Mouse (Mus musculus): ENCODE results near the gene Adam10. TPM values are rescaled to one million over a fixed set of nuclear protein-coding genes. Genes with fewer than 3 reads are reported as not detected.

Gene Adam10
- polyA plus RNA-seq, 1 experiment from 2014 or later: 53.4 TPM

- Histone ChIP-seq H3K4me2 (ENCODE audit: low read depth, low read length) (no peak overlapping the region), H3K4me3 (ENCODE audit: low read length) (no peak overlapping the region), H3K9ac (ENCODE audit: low read depth, low read length) (no peak overlapping the region), H3K4me1 (ENCODE audit: control insufficient read depth, insufficient read depth, low read length) (no peaks in the 10 kb centered on the region), H3K27me3 (replicated peaks; ENCODE audit: control insufficient read depth, insufficient read depth, low read length) (no peaks in the 10 kb centered on the region), H3K27ac (ENCODE audit: low read length) (no peak overlapping the region), H3K9me3 (ENCODE audit: control insufficient read depth, low read length) (no peaks in the 10 kb centered on the region), H3K36me3 (ENCODE audit: control insufficient read depth, insufficient read depth, low read length) (no peaks in the 10 kb centered on the region)
- WGBS: 91% methylated on average over 2 of the region's 2 CpGs
- 0 out of 2 replicates have a peak, but pooled peaks have one; percentile 40 for ATAC-seq
These were observed 54.4 kb downstream of the Adam10 start for GRCm38 (mm10) chr9:70733208-70733607.

DNA sequence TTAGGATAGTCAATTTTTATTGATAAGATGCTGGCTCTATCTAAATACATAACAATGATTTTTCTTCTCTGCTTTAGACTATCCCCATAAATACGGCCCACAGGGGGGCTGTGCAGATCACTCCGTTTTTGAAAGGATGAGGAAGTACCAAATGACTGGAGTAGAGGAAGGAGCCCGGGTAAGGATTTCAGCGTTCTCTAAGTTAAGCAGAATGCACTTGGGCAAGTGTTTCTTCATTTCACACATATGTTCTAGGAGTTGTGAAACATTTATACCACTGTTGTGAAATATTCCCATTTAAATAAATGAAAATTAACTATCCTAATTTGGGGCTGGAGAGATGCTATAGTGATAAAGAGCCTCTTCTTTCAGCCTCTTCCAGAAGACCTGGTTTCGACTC, 61.2 kb downstream of the Adam10 start:
- 84% methylated on average over 5 of the region's 5 CpGs for WGBS
- Histone ChIP-seq H3K4me3 (ENCODE audit: low read length) (no peak overlapping the region), H3K9me3 (ENCODE audit: control insufficient read depth, low read length) (no peaks in the 10 kb centered on the region), H3K4me2 (ENCODE audit: low read depth, low read length) (no peak overlapping the region), H3K9ac (ENCODE audit: low read depth, low read length) (no peak overlapping the region), H3K27me3 (replicated peaks; ENCODE audit: control insufficient read depth, insufficient read depth, low read length) (no peaks in the 10 kb centered on the region), H3K27ac (ENCODE audit: low read length) (no peak overlapping the region), H3K36me3 (ENCODE audit: control insufficient read depth, insufficient read depth, low read length) (no peaks in the 10 kb centered on the region), H3K4me1 (ENCODE audit: control insufficient read depth, insufficient read depth, low read length) (no peaks in the 10 kb centered on the region)
- ATAC-seq: no peak

DNA sequence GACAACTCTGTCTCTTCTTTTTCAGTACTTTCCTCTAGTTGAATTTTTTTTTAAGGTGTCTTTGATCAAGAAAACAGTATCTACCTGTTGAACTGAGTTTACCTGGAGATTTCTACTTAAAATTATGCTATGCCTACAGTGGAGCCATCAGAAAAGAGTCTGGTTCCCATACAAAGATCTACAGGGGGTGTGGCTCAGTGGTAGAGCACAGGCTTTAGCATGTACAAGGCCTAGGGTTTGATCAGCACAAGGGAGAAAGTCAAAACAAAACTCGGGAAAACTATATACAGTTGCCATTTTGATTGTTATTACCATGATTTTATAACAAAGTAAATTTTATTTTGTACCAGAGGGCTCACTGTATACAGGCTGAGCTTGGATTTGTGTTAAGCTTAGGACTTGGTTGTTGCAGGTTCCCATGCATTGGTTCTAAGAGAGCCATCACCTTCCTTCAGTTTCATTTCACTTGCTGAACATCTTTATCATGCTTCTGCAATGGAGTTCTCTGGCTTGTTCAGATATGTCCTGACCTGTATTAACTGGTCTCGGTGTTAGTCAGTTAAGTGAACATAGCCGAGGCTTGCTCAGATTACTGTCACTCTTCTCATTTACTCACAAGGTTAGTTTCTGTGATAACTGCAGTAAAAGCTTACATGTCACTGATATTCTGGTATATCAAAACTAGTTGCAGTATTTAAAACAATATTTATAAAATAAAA, 72.9 kb downstream of the Adam10 start:
- Histone ChIP-seq H3K4me2 (ENCODE audit: low read depth, low read length) (no peak overlapping the region), H3K4me1 (ENCODE audit: control insufficient read depth, insufficient read depth, low read length) (no peaks in the 10 kb centered on the region), H3K27me3 (replicated peaks; ENCODE audit: control insufficient read depth, insufficient read depth, low read length) (no peaks in the 10 kb centered on the region), H3K4me3 (ENCODE audit: low read length) (no peak overlapping the region), H3K9ac (ENCODE audit: low read depth, low read length) (no peak overlapping the region), H3K9me3 (ENCODE audit: control insufficient read depth, low read length) (no peaks in the 10 kb centered on the region), H3K27ac (ENCODE audit: low read length) (no peak overlapping the region), H3K36me3 (ENCODE audit: control insufficient read depth, insufficient read depth, low read length) (no peaks in the 10 kb centered on the region)
- no peak for ATAC-seq
- 92% methylated on average over 3 of the region's 3 CpGs for WGBS

- Histone ChIP-seq H3K4me1 (ENCODE audit: control insufficient read depth, insufficient read depth, low read length) (no peaks in the 10 kb centered on the region), H3K36me3 (ENCODE audit: control insufficient read depth, insufficient read depth, low read length) (peaks cover 2% of the 10 kb centered on the region; the same call in 1 of the 2 replicates), H3K4me3 (ENCODE audit: low read length) (no peak overlapping the region), H3K9ac (ENCODE audit: low read depth, low read length) (no peak overlapping the region), H3K27ac (ENCODE audit: low read length) (no peak overlapping the region), H3K9me3 (ENCODE audit: control insufficient read depth, low read length) (no peaks in the 10 kb centered on the region), H3K4me2 (ENCODE audit: low read depth, low read length) (no peak overlapping the region), H3K27me3 (replicated peaks; ENCODE audit: control insufficient read depth, insufficient read depth, low read length) (no peaks in the 10 kb centered on the region)
- no peak for ATAC-seq
- 87% methylated on average over 5 of the region's 5 CpGs for WGBS
These were observed 82.2 kb downstream of the Adam10 start for GRCm38 (mm10) chr9:70760974-70761373.

DNA sequence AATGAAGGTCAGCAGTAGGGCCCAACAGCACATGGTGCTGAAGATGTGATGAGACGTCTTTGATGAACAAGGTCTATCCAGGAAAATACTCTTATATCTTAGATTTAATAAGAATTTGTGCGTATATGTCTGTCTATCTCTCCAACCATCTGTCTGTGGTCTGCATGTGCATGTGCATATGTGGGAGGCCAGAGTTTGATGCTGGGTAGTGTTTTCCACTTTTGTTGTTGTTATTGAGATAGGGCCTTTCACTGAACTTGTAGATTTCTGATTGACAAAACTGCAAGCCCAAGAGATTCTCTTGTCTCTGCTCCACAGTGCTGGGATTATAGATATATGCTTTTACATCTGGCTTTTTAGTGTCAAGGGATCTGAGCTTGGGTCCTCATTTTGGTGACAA, 96.7 kb downstream of the Adam10 start:
- no peak for ATAC-seq
- no peaks in the 10 kb centered on the region for H3K9me3 ChIP-seq (ENCODE audit: control insufficient read depth, low read length)
- 92% methylated on average over 2 of the region's 2 CpGs for WGBS
- no peak overlapping the region for H3K4me3 ChIP-seq (ENCODE audit: low read length)
- 0 out of 2 replicates have a peak, but pooled peaks cover 3% of the 10 kb centered on the region for H3K36me3 ChIP-seq (ENCODE audit: control insufficient read depth, insufficient read depth, low read length)
- no peaks in the 10 kb centered on the region for H3K4me1 ChIP-seq (ENCODE audit: control insufficient read depth, insufficient read depth, low read length)
- no peak overlapping the region for H3K27ac ChIP-seq (ENCODE audit: low read length)
- no peak overlapping the region for H3K9ac ChIP-seq (ENCODE audit: low read depth, low read length)
- no peak overlapping the region for H3K4me2 ChIP-seq (ENCODE audit: low read depth, low read length)
- no peaks in the 10 kb centered on the region for H3K27me3 ChIP-seq (replicated peaks; ENCODE audit: control insufficient read depth, insufficient read depth, low read length)

GRCm38 (mm10) chr9:70782191-70782590, 103.4 kb downstream of the Adam10 start:
- no peaks in the 10 kb centered on the region for H3K4me1 ChIP-seq (ENCODE audit: control insufficient read depth, insufficient read depth, low read length)
- H3K9me3 ChIP-seq (ENCODE audit: control insufficient read depth, low read length): no peaks in the 10 kb centered on the region
- WGBS: 80% methylated on average over 3 of the region's 3 CpGs
- no peak overlapping the region for H3K9ac ChIP-seq (ENCODE audit: low read depth, low read length)
- ATAC-seq: no peak
- 0 out of 2 replicates have a peak, but pooled peaks cover 2% of the 10 kb centered on the region for H3K36me3 ChIP-seq (ENCODE audit: control insufficient read depth, insufficient read depth, low read length)
- H3K27ac ChIP-seq (ENCODE audit: low read length): no peak overlapping the region
- H3K4me2 ChIP-seq (ENCODE audit: low read depth, low read length): no peak overlapping the region
- no peaks in the 10 kb centered on the region for H3K27me3 ChIP-seq (replicated peaks; ENCODE audit: control insufficient read depth, insufficient read depth, low read length)
- no peak overlapping the region for H3K4me3 ChIP-seq (ENCODE audit: low read length)

DNA sequence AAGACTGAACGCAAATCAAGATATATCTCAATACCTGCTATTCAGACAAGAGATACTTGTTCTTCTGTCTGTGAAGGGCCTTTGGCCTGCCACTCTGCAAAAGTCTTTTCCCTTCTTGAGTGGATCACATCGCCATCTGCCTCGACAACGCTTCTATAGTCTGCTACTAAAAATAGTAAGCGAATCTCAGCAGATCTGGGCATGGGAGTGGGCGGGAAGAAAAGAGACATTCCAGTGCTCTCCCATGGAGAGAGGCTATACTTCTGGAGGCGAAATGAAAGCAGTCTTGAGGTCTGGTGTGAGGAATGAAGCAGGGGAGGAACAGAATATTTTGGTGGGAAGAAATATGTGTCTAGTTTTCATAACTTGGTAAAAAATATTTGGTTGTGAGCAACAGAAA, 109.9 kb downstream of the Adam10 start:
- H3K4me3 ChIP-seq (ENCODE audit: low read length): no peak overlapping the region
- no peak overlapping the region for H3K4me2 ChIP-seq (ENCODE audit: low read depth, low read length)
- H3K4me1 ChIP-seq (ENCODE audit: control insufficient read depth, insufficient read depth, low read length): no peaks in the 10 kb centered on the region
- 77% methylated on average over 7 of the region's 7 CpGs for WGBS
- H3K27ac ChIP-seq (ENCODE audit: low read length): no peak overlapping the region
- ATAC-seq: no peak
- H3K9ac ChIP-seq (ENCODE audit: low read depth, low read length): no peak overlapping the region
- no peaks in the 10 kb centered on the region for H3K9me3 ChIP-seq (ENCODE audit: control insufficient read depth, low read length)
- H3K27me3 ChIP-seq (replicated peaks; ENCODE audit: control insufficient read depth, insufficient read depth, low read length): no peaks in the 10 kb centered on the region
- no peaks in the 10 kb centered on the region for H3K36me3 ChIP-seq (ENCODE audit: control insufficient read depth, insufficient read depth, low read length)

GRCm38 (mm10) chr9:70790621-70791020, 111.8 kb downstream of the Adam10 start:
- Histone ChIP-seq H3K4me2 (ENCODE audit: low read depth, low read length) (no peak overlapping the region), H3K4me3 (ENCODE audit: low read length) (no peak overlapping the region), H3K27me3 (replicated peaks; ENCODE audit: control insufficient read depth, insufficient read depth, low read length) (no peaks in the 10 kb centered on the region), H3K9ac (ENCODE audit: low read depth, low read length) (no peak overlapping the region), H3K36me3 (ENCODE audit: control insufficient read depth, insufficient read depth, low read length) (no peaks in the 10 kb centered on the region), H3K27ac (ENCODE audit: low read length) (no peak overlapping the region), H3K4me1 (ENCODE audit: control insufficient read depth, insufficient read depth, low read length) (0 out of 2 replicates have a peak, but pooled peaks cover 3% of the 10 kb centered on the region), H3K9me3 (ENCODE audit: control insufficient read depth, low read length) (no peaks in the 10 kb centered on the region)
- 88% methylated on average over 4 of the region's 4 CpGs for WGBS
- ATAC-seq: no peak

- ATAC-seq: peak; percentile 44; the same call in 1 of the 2 replicates
- Histone ChIP-seq H3K4me3 (ENCODE audit: low read length) (no peak overlapping the region), H3K27ac (ENCODE audit: low read length) (no peak overlapping the region), H3K4me1 (ENCODE audit: control insufficient read depth, insufficient read depth, low read length) (0 out of 2 replicates have a peak, but pooled peaks cover 3% of the 10 kb centered on the region), H3K27me3 (replicated peaks; ENCODE audit: control insufficient read depth, insufficient read depth, low read length) (no peaks in the 10 kb centered on the region), H3K9ac (ENCODE audit: low read depth, low read length) (no peak overlapping the region), H3K4me2 (ENCODE audit: low read depth, low read length) (no peak overlapping the region), H3K9me3 (ENCODE audit: control insufficient read depth, low read length) (no peaks in the 10 kb centered on the region), H3K36me3 (ENCODE audit: control insufficient read depth, insufficient read depth, low read length) (no peaks in the 10 kb centered on the region)
- WGBS: 56% methylated on average over 15 of the region's 15 CpGs
These were observed 116.0 kb downstream of the Adam10 start for GRCm38 (mm10) chr9:70794643-70795438.

Measured in intestine, embryonic 16.5 days (tissue).